Mouse (Mus musculus) layer of hippocampus, postnatal 14 days (tissue): ENCODE measurements around the gene Cggbp1. TPM values are rescaled to one million over a fixed set of nuclear protein-coding genes. Genes with fewer than 3 reads are reported as not detected.

Experiments
- DNase-seq, 2 experiments: peaks; one replicate each; pipeline ENCODE4 v3.0.0; 2021 to 2022; ENCODE audit warnings: low spot score in 2 of 2, mixed read lengths in 1 of 2
- total RNA-seq, 2 experiments: library from RNA; stranded (reverse); gene quantifications; 2 replicates each; pipeline ENCODE4 v1.2.3; 2021

The Cggbp1 gene
- total RNA-seq, 2 experiments from 2014 or later = 52.1 to 57.7 TPM

GRCm38 (mm10) chr16:64872841-64873240 is 21.0 kb downstream of the Cggbp1 start:
- DNase-seq = no peak

- DNase-seq = peak; percentile 42 to 53
These were observed 21.9 kb downstream of the Cggbp1 start for GRCm38 (mm10) chr16:64873416-64874305.

- DNase-seq = no peak
These were observed 23.6 kb downstream of the Cggbp1 start for GRCm38 (mm10) chr16:64875384-64875783.

GRCm38 (mm10) chr16:64875822-64876221 is 24.0 kb downstream of the Cggbp1 start:
- no peak for DNase-seq

- no peak for DNase-seq
These were observed 25.0 kb downstream of the Cggbp1 start for GRCm38 (mm10) chr16:64876631-64877265.

- no peak for DNase-seq
These were observed 25.5 kb downstream of the Cggbp1 start for GRCm38 (mm10) chr16:64877314-64877713.

GRCm38 (mm10) chr16:64878611-64879132 is 26.9 kb downstream of the Cggbp1 start:
- no peak for DNase-seq

- no peak for DNase-seq
These were observed 27.9 kb downstream of the Cggbp1 start for GRCm38 (mm10) chr16:64879735-64880134.

- DNase-seq = no peak
These were observed 29.2 kb downstream of the Cggbp1 start for GRCm38 (mm10) chr16:64880986-64881385.

GRCm38 (mm10) chr16:64881442-64881841 is 29.6 kb downstream of the Cggbp1 start:
- no peak for DNase-seq

GRCm38 (mm10) chr16:64883896-64884295 is 32.1 kb downstream of the Cggbp1 start:
- no peak for DNase-seq

GRCm38 (mm10) chr16:64884420-64884838 is 32.6 kb downstream of the Cggbp1 start:
- no peak for DNase-seq

GRCm38 (mm10) chr16:64885142-64885541 is 33.3 kb downstream of the Cggbp1 start:
- DNase-seq = no peak

- DNase-seq = no peak
These were observed 33.8 kb downstream of the Cggbp1 start for GRCm38 (mm10) chr16:64885547-64885946.

- no peak for DNase-seq
These were observed 37.7 kb downstream of the Cggbp1 start for GRCm38 (mm10) chr16:64889496-64889895.

- DNase-seq = no peak
These were observed 47.3 kb downstream of the Cggbp1 start for GRCm38 (mm10) chr16:64899084-64899483.

GRCm38 (mm10) chr16:64903328-64903727 is 51.5 kb downstream of the Cggbp1 start:
- peak in 1 of 2 experiments; percentile 17 for DNase-seq

- DNase-seq = peak in 1 of 2 experiments; percentile 25
These were observed 55.3 kb downstream of the Cggbp1 start for GRCm38 (mm10) chr16:64907112-64907511.

- no peak for DNase-seq
These were observed 57.0 kb downstream of the Cggbp1 start for GRCm38 (mm10) chr16:64908747-64909146.
